Mouse (Mus musculus): ENCODE data around the gene Prr15l.

The Prr15l gene

GRCm38 (mm10) chr11:96977606-96978400, 49.9 kb downstream of the Prr15l start:
- peak; percentile 99 for DNase-seq (ENCODE audit: low spot score)

GRCm38 (mm10) chr11:96978401-96979246, 50.7 kb downstream of the Prr15l start:
- no peak for DNase-seq (ENCODE audit: low spot score)

- DNase-seq (ENCODE audit: low spot score) = no peak
These were observed 51.4 kb downstream of the Prr15l start for GRCm38 (mm10) chr11:96979329-96979728.

GRCm38 (mm10) chr11:96980021-96980420, 52.1 kb downstream of the Prr15l start:
- no peak for DNase-seq (ENCODE audit: low spot score)

GRCm38 (mm10) chr11:96981461-96981860, 53.6 kb downstream of the Prr15l start:
- DNase-seq (ENCODE audit: low spot score) = no peak

DNA sequence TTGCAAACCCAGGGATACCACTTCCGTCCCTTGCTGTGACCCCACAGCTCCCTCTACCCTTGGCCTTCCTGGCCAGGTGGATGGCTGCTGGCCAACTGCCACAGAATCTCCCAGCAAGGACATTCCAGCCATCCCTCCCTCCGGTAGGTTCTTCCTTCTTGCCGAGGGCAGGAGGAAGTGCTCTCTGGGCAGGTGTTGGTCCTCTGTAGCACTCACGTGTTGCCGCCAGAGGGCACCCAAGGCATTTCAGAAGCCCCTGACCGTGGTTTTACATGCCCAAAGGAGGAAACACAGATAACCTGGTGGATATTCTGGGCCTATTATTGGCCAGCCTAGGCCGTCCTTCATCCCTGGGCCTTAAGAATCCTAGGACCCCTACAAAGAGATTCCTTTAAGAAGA, 54.5 kb downstream of the Prr15l start:
- DNase-seq (ENCODE audit: low spot score) = peak; percentile 82

GRCm38 (mm10) chr11:96982859-96983258, 55.0 kb downstream of the Prr15l start, which contains the start of gene Sp2:
Gene Sp2, minus strand, starts transcription at chr11:96982959.
- DNase-seq (ENCODE audit: low spot score) = no peak

- DNase-seq (ENCODE audit: low spot score) = no peak
These were observed 57.0 kb downstream of the Prr15l start for GRCm38 (mm10) chr11:96984903-96985302.

DNA sequence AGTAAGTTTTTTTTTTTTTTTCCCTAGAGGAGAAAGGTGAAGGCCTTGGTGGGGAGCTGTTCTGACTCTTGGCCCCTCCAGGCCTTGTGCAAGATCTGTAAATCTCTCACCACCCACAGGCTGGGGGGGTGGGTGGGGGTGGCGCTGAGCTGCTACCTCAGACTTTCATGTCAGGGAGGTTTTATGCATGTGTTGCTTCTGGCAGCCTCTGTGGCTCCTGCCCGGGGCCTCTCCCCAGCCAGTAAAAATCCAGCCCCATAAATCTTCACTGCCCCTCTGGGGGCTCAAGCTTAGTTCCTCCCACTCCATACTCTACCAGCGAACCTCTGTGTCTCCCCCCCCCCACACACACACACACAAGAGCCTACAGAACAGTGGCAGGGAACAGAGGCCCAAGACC, 58.6 kb downstream of the Prr15l start:
- DNase-seq (ENCODE audit: low spot score) = no peak

Measured in T-cell, adult 2 months (primary cell).